Mouse (Mus musculus): ENCODE data around the gene Gm21761. TPM values are rescaled to one million over a fixed set of nuclear protein-coding genes. Genes with fewer than 3 reads are reported as not detected.
"Not testable (repeated sequence)": the region's sequence is repeated elsewhere in the genome, so short reads cannot be mapped to it uniquely, and the experiment has no call there.

Gm21761 gene
- polyA plus RNA-seq (2015; fragmentation: Nextera tagmentation; extraction: Ambion mirVana): not detected in 2 replicates

DNA sequence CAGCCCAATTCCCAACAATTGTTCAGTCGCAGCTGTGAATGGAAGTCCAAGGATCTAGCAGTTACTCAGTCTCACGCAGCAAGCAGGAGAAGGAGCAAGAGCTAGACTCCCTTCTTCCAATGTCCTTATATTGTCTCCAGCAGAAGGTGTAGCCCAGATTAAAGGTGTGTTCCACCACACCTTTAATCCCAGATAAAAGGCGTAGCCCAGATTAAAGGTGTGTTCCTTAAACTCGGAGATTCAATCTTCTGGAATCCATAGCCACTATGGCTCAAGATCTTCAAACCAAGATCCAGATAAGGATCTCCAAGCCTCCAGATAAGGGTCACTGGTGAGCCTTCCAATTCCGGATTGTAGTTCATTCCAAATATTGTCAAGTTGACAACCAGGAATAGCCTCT lies at the start of gene Gm21761:
Gene Gm21761 (minus strand): TSS at position 101 of the 400 bp plus-strand sequence.
- H3K27me3 ChIP-seq (replicated peaks); ATAC-seq (ENCODE audit: low FRiP score); H3K36me3 ChIP-seq; H3K9me3 ChIP-seq (replicated peaks); H3K27ac ChIP-seq (replicated peaks); H3K4me2 ChIP-seq; H3K4me3 ChIP-seq (replicated peaks); H3K9ac ChIP-seq (replicated peaks); H3K4me1 ChIP-seq: not testable (repeated sequence)
- WGBS: 83% methylated on average over 2 of the region's 5 CpGs

DNA sequence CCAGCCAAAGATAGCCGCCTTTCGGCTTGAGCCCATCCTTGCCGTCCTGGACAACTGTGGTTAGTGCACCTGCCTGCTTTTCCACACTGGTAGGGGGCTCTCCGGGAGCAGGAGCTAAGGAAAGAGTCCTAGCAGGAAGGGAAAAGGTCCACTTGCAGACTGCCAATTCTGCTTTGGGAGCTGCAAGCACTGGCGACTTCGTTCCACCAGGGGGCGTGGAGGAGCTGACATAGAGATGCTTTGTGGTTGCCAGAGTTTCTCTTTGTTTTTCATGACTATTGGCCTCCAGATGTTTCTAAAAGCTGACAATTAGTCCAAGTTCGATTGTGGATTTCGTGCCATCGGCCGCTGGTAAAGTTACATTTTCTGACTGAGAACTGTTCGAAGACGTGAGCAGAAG lies 40.1 kb upstream of the Gm21761 start:
- not testable (repeated sequence) for H3K27ac ChIP-seq (replicated peaks); H3K4me3 ChIP-seq (replicated peaks); H3K4me1 ChIP-seq; H3K27me3 ChIP-seq (replicated peaks); ATAC-seq (ENCODE audit: low FRiP score); H3K9me3 ChIP-seq (replicated peaks); H3K36me3 ChIP-seq; H3K9ac ChIP-seq (replicated peaks); H3K4me2 ChIP-seq
- WGBS: no CpG with 5 or more reads among the region's 13 CpGs

DNA sequence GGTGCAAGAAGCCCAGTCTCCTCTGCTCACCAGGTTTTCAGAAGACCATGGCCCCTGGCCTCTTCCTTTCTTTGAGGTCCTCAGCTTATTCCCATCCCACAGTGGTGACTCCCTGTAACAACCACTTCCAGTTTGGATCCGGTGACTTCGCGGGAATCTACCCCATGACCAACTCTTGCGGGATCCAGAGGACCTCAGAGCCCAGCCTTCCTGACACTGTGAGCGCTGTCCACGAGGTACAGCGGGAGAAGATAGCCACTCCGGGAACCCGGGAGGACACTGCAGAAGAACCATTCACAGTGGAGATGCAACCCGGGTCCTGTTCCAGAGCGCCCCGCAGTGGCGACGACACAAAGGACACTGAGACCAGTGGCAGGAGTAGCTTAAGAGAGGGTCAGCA lies 39.1 kb upstream of the Gm21761 start:
- not testable (repeated sequence) for H3K4me3 ChIP-seq (replicated peaks); H3K4me2 ChIP-seq; H3K36me3 ChIP-seq; H3K27me3 ChIP-seq (replicated peaks); H3K4me1 ChIP-seq; H3K9ac ChIP-seq (replicated peaks); H3K9me3 ChIP-seq (replicated peaks); H3K27ac ChIP-seq (replicated peaks)
- WGBS: no CpG with 5 or more reads among the region's 14 CpGs
- 0 out of 2 replicates have a peak, but pooled peaks have one; percentile 33 for ATAC-seq (ENCODE audit: low FRiP score)

DNA sequence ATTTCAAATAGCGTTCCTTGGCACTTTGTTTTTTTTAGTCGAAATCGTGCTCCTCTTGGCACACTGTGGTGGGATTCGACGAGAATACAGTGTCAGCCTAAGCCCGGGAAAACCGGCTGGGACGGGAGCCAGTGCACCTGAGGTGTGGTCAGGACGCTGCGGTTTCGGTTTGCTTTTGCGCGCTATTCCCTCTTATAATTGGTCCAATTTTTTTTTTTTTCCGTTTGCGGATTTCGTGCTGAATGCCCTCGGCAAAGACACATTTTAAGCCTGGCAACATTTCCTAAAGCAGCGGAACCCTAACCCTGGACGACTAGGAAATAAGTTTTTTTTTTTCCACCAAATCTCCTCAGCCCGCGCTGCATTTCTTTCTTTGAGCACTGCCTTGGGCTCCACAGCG lies 36.9 kb upstream of the Gm21761 start:
- not testable (repeated sequence) for H3K9me3 ChIP-seq (replicated peaks); ATAC-seq (ENCODE audit: low FRiP score); H3K27me3 ChIP-seq (replicated peaks); H3K9ac ChIP-seq (replicated peaks); H3K27ac ChIP-seq (replicated peaks); H3K36me3 ChIP-seq; H3K4me1 ChIP-seq
- WGBS: 1% methylated on average over 21 of the region's 22 CpGs
- Histone ChIP-seq H3K4me3 (replicated peaks) (0 out of 2 replicates have a peak overlapping the region, but pooled peaks have one; percentile 4), H3K4me2 (peak overlapping the region; percentile 31)

DNA sequence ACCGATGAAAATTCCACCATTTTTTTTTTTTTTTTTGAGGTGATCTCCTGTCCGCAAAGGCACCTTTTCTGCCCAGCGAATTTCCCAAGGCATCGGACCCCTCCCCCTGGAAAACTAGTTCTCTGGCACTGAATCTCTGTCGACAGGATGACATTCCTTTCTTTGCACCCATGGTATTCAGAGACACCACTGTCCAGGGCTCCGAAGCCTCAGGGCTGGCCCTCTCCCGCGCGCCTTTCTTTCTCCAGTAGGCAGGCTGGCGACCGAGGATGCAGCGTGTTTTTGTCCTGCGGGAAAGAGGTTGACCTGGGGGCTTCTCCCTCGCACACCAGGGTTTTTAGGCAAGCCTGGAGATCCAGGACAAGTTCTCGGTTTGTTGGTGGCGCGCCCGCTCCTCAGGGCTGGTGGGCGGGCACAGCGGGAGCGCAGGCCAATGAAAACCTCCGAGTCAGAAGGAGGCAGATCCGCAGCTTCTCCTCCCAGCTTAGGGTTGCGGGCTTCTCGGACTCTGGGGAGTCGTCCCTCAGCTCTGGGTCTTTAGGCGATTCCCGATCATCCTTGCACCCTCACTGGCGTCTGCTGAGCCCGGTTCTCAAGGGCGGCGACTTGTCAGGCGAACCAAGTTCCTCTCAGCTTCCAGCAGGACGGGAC lies 36.4 kb upstream of the Gm21761 start:
- not testable (repeated sequence) for H3K9me3 ChIP-seq (replicated peaks); H3K4me1 ChIP-seq; H3K27me3 ChIP-seq (replicated peaks); H3K9ac ChIP-seq (replicated peaks); H3K36me3 ChIP-seq; H3K27ac ChIP-seq (replicated peaks); H3K4me3 ChIP-seq (replicated peaks); ATAC-seq (ENCODE audit: low FRiP score)
- 2% methylated on average over 15 of the region's 34 CpGs for WGBS
- H3K4me2 ChIP-seq: peak overlapping the region; percentile 31

DNA sequence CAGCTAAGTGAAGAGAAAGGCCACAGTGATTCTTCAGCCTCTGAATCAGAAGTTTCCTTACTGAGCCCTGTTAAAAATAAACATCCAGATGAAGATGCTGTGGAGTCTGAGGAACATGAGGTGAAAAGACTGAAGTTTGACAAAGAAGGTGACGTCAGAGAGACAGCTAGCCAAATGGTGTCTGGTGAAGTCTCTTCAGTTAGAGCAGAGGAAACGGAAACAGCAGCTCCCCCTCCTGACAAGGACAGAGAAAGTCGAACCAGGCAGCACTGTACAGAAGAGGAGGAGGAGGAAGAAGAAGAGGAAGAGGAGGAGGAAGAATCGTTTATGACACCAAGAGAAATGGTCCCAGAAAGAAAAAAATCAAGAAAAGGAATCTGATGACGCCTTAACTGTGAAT lies 33.8 kb upstream of the Gm21761 start:
- not testable (repeated sequence) for ATAC-seq (ENCODE audit: low FRiP score); H3K9ac ChIP-seq (replicated peaks); H3K27me3 ChIP-seq (replicated peaks); H3K36me3 ChIP-seq; H3K4me3 ChIP-seq (replicated peaks); H3K4me1 ChIP-seq; H3K9me3 ChIP-seq (replicated peaks); H3K27ac ChIP-seq (replicated peaks); H3K4me2 ChIP-seq
- no CpG with 5 or more reads among the region's 5 CpGs for WGBS

DNA sequence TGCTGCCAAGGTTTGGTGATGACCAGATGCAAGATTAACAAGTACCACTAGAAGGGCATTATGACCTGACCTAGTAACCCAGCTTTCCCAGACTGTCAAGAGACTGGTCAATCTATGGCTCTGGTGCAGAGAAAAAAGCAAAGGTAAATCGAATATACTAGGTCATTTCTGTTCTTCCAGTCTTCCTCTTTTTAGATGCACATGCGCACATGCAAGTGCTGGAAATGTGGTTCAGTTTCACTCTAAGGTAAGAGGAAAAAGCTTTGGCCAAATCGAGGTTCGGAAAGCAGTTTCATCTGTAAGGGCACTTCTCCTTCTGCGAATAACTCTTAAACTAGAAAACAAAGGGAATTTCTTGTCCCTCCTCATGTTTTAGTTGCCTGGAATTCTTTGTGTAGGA lies 26.5 kb upstream of the Gm21761 start:
- WGBS: no CpG with 5 or more reads among the region's 5 CpGs
- not testable (repeated sequence) for H3K27me3 ChIP-seq (replicated peaks); H3K4me1 ChIP-seq; H3K4me3 ChIP-seq (replicated peaks); H3K9ac ChIP-seq (replicated peaks); H3K9me3 ChIP-seq (replicated peaks); H3K27ac ChIP-seq (replicated peaks); H3K36me3 ChIP-seq; H3K4me2 ChIP-seq; ATAC-seq (ENCODE audit: low FRiP score)

DNA sequence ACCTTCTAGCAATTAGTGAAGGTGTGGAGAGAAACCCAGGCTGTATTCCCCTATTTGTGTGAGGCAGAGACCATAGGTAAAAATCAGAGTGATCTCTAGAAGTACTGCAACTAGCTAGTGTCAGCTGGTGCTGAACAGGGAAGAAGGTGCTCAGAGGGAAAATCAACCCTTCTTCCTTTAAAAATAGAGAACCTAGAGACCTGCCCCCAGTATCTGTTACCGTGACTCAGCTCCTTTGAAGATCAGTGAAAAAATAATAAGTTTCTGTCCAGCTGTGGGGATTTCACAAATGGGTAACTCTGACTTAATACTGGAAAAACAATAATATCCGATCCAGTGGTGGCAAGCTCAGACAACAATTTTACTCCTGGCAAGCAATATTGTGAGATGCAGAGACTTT lies 26.0 kb upstream of the Gm21761 start:
- H3K27ac ChIP-seq (replicated peaks); H3K4me1 ChIP-seq; H3K27me3 ChIP-seq (replicated peaks); H3K4me2 ChIP-seq; H3K9ac ChIP-seq (replicated peaks); H3K36me3 ChIP-seq; H3K4me3 ChIP-seq (replicated peaks); ATAC-seq (ENCODE audit: low FRiP score); H3K9me3 ChIP-seq (replicated peaks): not testable (repeated sequence)
- WGBS: 80% methylated on average over 2 of the region's 2 CpGs

DNA sequence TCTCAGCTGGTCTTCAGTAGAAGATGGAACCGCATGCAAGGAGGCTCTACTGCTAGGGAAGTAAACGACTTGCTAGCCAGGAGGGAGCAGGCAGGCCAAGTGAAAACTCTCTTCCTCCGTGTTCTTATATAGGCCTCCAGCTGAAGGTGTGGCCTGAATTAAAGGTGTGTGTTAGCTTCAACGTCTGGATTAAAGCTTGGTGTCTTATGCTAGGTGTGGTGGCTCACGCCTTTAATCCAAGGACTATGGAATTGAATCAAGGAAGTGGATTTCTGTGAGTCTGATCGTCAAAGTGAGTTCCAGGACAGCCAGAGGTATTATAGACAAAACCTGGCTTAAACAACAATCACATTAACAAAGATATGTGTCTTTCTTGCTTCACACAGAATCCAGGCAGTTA lies 21.6 kb upstream of the Gm21761 start, which contains the start of gene B020031M17Rik:
Gene B020031M17Rik (minus strand): TSS at position 101 of the 400 bp plus-strand sequence.
- not testable (repeated sequence) for H3K4me2 ChIP-seq; H3K27me3 ChIP-seq (replicated peaks); ATAC-seq (ENCODE audit: low FRiP score); H3K4me1 ChIP-seq; H3K9me3 ChIP-seq (replicated peaks); H3K9ac ChIP-seq (replicated peaks); H3K4me3 ChIP-seq (replicated peaks); H3K36me3 ChIP-seq; H3K27ac ChIP-seq (replicated peaks)
- WGBS: 85% methylated on average over 4 of the region's 6 CpGs

DNA sequence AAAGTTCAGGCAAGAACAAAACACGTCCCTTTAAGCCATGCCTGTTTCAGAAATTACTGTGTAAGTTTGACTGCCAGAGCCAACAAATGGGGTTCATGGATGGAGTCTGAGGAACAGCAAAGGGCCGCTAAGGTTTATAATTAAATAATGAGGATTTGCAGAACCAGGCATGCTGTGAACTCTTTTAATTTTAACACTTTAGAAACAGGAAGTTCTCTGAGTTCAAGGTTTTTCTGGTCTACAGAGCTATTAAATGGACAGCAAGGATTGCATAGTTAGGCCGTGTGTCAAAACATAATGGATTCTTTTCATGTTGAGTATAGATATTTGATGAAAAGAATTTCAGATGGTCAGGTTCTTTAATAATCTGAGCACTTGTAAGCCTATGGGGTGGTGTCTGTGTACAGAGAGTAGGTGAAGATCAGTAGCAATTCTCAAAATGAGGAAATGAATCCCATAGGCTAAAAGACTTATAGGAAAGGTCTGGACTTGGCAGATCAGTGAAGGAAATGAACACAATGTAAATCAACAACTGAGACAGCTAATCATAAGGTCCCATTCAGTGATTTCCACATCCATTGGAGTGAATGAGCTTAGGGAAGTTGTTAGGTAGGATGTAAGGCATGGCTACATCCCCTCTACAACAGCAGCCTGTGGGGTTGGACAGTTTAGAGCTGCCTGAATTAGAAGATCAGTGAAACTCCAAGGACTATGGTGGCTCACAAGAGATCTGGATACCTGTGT lies 4.3 kb downstream of the Gm21761 start:
- not testable (repeated sequence) for H3K4me2 ChIP-seq; ATAC-seq (ENCODE audit: low FRiP score); H3K27me3 ChIP-seq (replicated peaks); H3K9me3 ChIP-seq (replicated peaks); H3K4me3 ChIP-seq (replicated peaks); H3K27ac ChIP-seq (replicated peaks); H3K36me3 ChIP-seq; H3K9ac ChIP-seq (replicated peaks); H3K4me1 ChIP-seq
- WGBS: 94% methylated on average over 3 of the region's 3 CpGs

DNA sequence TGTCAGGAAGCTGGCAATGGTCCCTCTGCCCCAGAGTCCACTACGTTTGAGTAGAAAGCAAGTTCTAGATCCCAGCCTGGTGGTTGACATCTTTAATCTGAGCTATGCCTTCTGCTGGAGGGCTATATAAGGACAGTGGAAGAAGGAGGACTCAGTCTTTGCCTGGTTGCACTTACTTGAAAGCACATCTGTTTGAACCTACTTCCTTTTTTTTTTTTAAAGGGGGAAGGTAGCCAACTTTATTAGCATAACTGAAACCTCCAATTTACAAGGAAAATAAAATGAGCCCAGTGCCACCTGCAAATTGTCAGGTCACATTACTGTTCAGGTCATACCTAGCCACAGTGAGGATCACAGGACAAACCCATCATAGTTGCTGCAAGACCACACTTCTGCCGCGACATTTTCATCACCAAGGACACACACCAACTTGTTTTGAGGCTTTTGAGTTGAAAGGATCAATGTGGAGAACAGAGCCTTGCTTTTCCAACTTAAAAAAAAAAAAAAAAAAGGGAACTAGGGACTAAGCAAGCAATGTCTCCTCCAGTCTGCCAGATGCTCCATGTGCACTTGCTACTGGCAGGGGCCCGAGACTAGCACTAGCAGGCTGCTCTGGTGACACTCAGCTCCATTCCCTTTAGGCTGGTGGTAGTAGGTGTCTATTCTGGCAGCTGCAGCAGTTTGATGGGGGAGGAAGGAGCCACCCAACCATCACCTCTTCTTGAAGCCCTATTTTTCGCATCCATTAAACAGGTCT lies 11.9 kb downstream of the Gm21761 start:
- not testable (repeated sequence) for ATAC-seq (ENCODE audit: low FRiP score); H3K4me1 ChIP-seq; H3K27ac ChIP-seq (replicated peaks); H3K27me3 ChIP-seq (replicated peaks); H3K4me3 ChIP-seq (replicated peaks); H3K36me3 ChIP-seq; H3K9me3 ChIP-seq (replicated peaks); H3K4me2 ChIP-seq; H3K9ac ChIP-seq (replicated peaks)
- 79% methylated on average over 4 of the region's 5 CpGs for WGBS

DNA sequence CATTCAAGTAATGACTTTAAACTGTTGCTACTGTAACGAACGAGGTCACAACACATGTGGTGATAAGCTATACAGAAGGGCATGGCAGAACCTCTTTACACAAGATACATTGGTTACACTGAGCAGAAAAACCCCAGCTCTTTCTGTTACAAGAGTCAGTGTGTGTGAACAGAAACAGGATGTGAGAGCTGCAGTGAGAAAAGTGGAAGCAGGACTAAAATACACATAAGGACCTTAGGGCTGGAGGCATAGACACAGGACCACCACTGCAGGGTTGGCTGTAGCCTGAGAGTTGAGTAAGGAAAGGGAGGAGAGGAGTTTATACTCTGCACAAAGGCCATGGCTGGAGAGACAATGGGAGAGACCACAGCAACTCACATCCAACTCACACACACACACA lies 12.6 kb downstream of the Gm21761 start:
- H3K4me3 ChIP-seq (replicated peaks); H3K36me3 ChIP-seq; H3K27me3 ChIP-seq (replicated peaks); H3K4me1 ChIP-seq; H3K27ac ChIP-seq (replicated peaks); H3K4me2 ChIP-seq; ATAC-seq (ENCODE audit: low FRiP score); H3K9me3 ChIP-seq (replicated peaks); H3K9ac ChIP-seq (replicated peaks): not testable (repeated sequence)
- WGBS: 66% methylated on average over 2 of the region's 2 CpGs

Data from neural tube, embryonic 15.5 days (tissue).